Mouse (Mus musculus) cerebellum, adult 9-11 months (tissue): ENCODE measurements at regions not wholly inside any gene's neighbourhood (a gene's known extent, or its start where the extent isn't known, plus 50 kb on each side); places are given as distances from the start of the nearest gene placed in this dataset.

ENCODE experiments used
- DNase-seq: peaks from one replicate; pipeline ENCODE4 v3.0.0; 2022

GRCm38 (mm10) chr14:46115950-46116349 lies 263.3 kb upstream of the Gm15217 start:
- no peak for DNase-seq

GRCm38 (mm10) chr14:46126541-46126940 lies 252.7 kb upstream of the Gm15217 start:
- DNase-seq = no peak

DNA sequence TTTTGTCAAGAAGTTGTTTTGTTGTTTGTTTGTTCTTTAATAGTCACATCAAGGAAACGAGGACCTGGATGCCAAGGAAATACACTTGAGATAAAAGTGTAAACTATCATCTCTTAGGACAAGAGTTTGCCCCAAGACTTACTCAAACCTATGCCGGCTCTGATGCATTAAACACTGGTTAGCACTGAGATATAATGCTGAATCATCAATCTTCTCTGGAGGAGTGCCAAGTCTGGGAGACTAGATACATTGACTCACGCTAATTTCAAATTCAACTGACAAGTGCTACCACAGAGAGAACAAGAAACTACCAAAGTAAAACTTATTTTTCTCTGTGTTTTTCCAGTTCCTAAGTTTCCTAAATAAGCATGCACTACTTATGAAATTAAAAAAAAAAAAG lies 249.5 kb upstream of the Gm15217 start:
- no peak for DNase-seq

DNA sequence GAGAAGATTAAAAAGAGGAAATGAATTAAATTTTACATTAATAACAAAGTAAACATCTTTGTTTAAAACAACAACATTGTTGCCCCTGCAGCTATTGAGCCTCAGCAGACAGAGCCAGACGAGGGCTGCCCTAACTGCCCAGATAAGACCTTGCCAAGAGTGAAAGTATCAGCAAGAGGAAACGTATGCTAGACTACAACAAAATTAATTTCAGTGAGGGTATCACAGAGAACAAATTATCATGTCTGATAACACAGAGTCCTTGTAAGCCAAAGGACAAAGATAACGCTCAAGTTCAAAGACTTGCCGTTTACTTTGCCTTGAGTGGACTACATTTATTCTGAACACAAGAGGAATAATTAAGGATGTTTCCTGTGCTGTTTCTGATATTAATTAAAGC lies 235.0 kb upstream of the Gm15217 start:
- DNase-seq = no peak

DNA sequence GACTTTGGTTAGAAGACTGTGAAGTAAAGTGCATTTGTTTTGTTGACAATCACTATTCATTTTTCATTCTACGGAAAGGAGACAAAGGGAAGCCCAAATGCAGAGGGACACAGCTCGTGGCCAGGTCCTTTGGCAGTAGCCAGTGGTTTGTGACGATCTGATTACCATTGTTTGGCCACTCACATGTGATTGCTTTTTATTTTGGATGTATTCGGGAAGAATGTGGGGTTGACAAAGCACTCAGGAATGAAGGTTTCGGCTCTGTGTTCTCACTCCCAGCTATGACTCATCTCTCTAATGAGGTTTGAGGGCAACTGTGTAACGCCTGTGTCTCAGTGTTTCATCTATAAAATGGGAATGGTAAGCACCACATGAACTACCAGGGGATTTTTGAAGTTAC lies 234.5 kb upstream of the Gm15217 start:
- DNase-seq = no peak

GRCm38 (mm10) chr14:46145584-46145983 lies 233.6 kb upstream of the Gm15217 start:
- no peak for DNase-seq

GRCm38 (mm10) chr14:46149073-46149661 lies 230.0 kb upstream of the Gm15217 start:
- no peak for DNase-seq

DNA sequence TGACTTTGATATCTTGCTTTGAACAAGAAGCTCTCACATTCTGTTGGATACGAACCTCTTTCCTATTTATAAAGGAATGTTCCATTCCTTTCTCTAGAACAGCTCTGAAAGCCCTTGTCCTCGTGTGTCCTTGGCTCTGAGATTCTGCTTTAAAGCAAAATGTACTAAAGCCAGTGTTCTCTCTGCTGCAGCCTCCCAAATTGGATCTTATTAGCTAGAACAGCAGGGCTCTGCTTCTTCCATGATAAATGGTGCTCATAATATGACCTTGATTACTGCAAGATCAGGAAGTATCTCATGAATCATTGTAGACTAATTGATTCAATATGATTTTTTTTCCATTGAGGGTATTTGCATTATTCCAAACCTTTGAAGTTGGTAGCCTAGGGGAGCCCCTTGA lies 220.5 kb upstream of the Gm15217 start:
- DNase-seq = no peak

- DNase-seq = no peak
Observed at GRCm38 (mm10) chr14:46172181-46172874, 206.9 kb upstream of the Gm15217 start.

DNA sequence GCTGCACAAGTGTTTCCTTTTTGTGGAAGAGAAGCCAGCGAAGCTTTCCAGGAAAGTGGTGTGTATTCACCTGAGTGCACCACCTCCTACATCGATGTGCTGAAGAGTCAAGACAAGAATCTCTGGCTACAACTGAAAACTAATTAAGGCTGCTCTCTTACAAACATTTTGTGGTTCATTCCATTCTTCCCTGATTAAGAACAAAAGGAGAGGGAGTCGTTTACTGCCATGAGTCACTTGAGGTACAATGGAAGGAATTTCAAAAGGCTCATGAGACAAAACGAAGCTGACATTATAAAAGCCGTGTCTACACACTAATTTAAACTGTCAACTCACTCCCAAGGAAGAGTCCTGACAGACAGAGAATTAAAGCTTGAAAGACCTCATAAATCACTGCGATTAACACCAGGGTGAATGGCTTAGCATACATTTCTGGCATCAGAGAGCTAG lies 206.3 kb upstream of the Gm15217 start:
- DNase-seq = no peak

DNA sequence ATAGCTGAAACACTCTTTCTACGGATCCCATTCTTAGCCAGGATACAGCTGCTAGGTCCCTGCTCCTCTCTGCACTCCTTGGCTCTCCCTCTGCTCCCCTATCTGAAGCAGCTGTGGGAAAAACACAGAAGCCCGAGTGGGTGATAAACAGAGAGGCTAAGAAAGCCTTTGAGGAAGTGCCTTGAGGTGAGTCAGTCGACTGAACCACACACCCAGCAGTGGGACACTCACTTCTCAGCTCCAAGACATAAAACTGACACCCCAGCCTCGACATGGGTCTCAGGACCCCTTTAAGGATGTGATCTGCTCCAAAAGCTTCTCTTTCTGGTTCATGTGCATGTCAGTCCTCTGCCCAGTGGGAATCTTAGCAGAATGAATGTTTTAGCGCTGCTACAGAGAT lies 204.8 kb upstream of the Gm15217 start:
- no peak for DNase-seq

GRCm38 (mm10) chr14:46175291-46176216 lies 203.7 kb upstream of the Gm15217 start:
- no peak for DNase-seq

DNA sequence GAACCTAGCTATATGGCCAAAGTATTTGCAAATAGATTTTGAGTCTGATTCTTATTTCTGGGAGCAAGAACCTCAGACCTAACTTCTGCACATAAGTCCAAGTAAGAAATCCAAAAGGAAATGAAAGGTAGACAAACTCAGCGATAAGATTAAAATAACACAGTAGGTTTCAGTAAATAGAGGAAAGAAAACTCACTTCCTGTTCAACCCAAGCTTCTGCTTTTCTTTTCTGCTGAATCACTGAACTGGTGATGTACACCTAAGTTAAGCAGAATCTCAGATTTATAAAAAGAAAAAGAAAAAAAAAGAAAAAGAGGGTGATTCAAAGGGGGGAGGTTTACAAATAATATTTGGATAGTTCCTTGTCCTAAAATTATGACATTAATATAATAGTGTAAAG lies 200.2 kb upstream of the Gm15217 start:
- DNase-seq = no peak

- no peak for DNase-seq
Observed at GRCm38 (mm10) chr14:46191639-46192399, 187.4 kb upstream of the Gm15217 start.

DNA sequence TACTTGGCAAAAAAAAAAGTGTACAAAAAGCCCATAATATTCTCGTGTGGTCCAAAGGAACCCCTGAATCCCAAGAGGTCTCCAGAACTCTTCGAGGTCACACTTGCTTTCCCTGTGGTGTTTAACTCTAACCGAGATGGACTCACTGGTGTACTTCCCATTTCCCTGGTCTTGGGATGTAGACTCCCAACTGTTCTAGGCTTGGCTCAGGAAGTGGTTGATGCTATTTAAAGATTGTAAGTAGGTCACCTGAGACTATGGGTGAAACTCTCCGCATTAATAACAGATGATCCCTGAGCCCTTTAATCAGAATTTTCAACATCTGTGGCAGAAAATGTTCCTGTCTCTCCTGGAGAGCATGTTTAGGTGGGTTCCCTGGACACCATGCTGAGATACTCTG lies 185.6 kb upstream of the Gm15217 start:
- DNase-seq = peak; percentile 14

DNA sequence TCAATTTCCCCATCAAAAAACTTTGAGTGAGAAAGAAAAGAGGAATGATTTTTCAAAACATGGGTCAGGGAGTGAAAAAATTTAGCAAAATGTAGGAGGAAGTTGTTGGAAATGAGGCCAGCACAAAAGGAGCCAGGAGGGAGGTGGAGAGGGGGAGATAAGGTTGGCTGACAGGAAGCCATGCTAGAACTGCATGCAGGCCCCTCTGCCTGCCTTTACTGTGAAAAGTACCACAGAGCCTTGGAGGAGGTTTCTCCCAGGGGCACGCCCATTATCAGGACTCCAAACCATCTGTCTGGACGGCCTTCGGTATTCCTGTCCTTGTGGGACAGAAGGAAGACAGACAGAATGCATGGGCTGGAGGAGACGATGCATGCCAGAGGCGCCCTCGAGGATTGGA lies 183.3 kb upstream of the Gm15217 start:
- DNase-seq = no peak

DNA sequence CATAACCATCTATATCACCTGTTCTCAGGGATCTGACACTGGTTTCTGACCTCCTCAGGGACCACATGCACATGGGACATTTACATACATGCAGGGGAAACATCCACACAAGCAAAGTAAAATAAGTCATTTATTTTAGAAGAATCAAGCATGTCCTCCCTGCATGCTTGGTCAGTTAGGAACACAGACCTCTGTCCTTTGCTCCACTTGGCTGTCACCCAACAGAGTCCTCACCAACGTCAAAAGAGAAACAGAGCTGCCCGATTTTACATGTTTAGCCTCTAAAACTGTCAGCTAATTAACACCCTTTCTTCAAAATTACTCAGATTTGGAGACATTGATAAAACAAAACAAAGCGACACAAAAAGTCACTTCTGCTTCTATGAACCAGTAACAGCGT lies 176.4 kb upstream of the Gm15217 start:
- DNase-seq = no peak

GRCm38 (mm10) chr14:46220483-46220882 lies 158.7 kb upstream of the Gm15217 start:
- no peak for DNase-seq

DNA sequence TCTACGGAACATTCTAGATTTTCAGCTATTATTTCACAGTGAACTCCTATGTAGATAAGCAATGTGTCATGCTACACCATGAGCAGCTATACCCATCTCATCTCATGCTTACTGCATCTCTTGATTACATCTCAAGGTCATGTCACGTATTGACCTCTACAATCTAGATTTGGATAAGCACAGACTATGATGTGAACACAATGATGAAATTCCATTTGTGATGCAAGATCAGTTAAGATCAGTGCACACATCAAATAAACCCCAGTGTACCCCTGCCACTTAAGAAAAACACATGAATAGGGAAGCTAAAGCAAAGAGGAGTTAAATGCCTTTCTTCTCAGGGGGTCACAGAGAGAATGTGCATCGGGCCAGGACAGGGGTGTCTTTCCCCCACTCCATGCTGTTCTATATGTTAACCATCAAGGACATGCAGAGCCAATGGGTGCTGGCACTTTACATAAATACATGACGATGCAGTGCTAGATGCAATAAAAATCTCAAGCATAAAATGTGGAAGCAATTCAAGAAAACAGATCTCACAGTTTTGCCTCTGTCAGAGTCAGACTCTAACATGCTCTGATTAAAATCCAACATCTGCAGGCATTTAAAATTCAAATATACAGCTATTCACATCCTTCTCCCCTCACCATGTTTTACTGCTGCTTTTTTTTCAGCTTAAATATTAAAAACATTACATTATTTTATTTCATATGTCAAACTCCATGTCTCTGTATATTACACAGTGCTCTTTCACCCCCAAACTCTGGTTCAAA lies 157.1 kb upstream of the Gm15217 start:
- DNase-seq = no peak

DNA sequence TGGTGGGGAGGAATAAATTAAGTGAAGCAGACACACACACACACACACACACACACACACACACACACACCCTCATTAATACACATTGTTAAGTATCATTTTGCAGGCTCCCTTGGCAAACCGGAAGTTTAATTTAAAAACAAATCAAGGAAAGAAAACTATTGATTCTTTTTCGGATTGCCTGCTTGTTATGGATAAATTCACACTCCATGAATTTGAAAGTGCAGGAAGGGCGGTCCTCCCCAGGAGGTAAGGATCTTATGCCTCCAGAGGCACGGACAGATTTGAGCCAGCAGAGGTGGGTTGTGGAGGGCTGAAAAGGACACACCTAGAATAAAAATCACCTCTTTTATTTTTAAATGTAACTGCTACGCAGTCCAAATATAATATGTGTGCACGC lies 156.2 kb upstream of the Gm15217 start:
- no peak for DNase-seq

DNA sequence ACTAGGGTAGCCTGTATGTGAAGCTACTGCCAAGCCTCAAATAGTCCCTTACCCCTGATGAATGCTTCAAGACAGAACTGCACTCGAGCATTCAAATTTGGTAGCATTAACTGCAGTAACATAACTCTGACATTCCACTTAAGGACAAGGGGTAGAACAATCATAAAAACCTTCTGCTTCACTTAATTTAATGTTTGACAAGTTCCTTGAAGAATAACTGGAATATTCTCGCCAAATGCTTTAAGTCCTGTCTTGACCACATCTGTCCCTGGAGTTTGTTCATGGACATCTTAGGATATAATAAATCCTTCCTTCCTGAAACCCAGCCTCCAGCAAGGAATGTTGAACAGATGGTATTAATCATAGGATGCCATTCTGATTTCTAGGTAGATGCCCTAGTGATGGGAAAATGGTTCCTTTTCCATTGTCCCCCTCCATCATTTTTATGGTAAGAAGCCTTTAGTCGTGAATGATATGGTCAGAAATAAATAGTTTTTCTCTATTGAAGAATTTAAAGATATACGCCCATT lies 154.7 kb upstream of the Gm15217 start:
- DNase-seq = no peak
